Mouse (Mus musculus) cortical plate, adult 2 months (tissue): ENCODE results near the gene Rnf41. TPM values are rescaled to one million over a fixed set of nuclear protein-coding genes. Genes with fewer than 3 reads are reported as not detected.

Experiments used
- H3K27ac ChIP-seq: fragments of 200-500 bp; 2 replicates; pipeline ENCODE4 v1.5.1; 2012; ENCODE audit warnings: low read length, control low read depth, inconsistent platforms; ENCODE audit not compliant: insufficient read depth
- H3K4me1 ChIP-seq: fragments of 200-500 bp; 2 replicates; pipeline ENCODE4 v1.6.1; 2011; ENCODE audit warnings: low read length; ENCODE audit not compliant: control insufficient read depth, insufficient read depth
- H3K4me3 ChIP-seq: fragments of 200-500 bp; 2 replicates; pipeline ENCODE4 v1.5.1; 2011; ENCODE audit warnings: mild to moderate bottlenecking, low read length, control low read depth; ENCODE audit not compliant: insufficient read depth
- CTCF ChIP-seq: fragments of 200-500 bp; IDR thresholded peaks from 2 replicates; pipeline ENCODE4 v1.5.1; 2011; ENCODE audit warnings: mild to moderate bottlenecking, control low read depth, low read length; ENCODE audit not compliant: insufficient read depth; ENCODE audit errors: extremely low read depth
- POLR2A ChIP-seq: fragments of 200-500 bp; IDR thresholded peaks from 2 replicates; pipeline ENCODE4 v1.6.1; 2011; ENCODE audit warnings: mild to moderate bottlenecking, low read length, control low read depth; ENCODE audit not compliant: insufficient read depth; ENCODE audit errors: extremely low read depth
- polyA plus RNA-seq: library from polyadenylated mRNA; depleted of rRNA; stranded (reverse); fragments of >200 nt; gene quantifications from 2 replicates; pipeline ENCODE4 v1.2.3, GENCODE M21; 2012; rRNA removed

The Rnf41 gene
- polyA plus RNA-seq, 1 experiment, result 78.2 TPM

GRCm38 (mm10) chr10:128489380-128489779 is 77.9 kb downstream of the Rnf41 start:
- TF ChIP-seq POLR2A (no peak), CTCF (no peak)
- Histone ChIP-seq H3K4me1 (peaks cover 2% of the 10 kb centered on the region), H3K4me3 (no peak overlapping the region), H3K27ac (no peak overlapping the region)

- Histone ChIP-seq H3K4me3 (no peak overlapping the region), H3K27ac (no peak overlapping the region), H3K4me1 (peaks cover 2% of the 10 kb centered on the region)
- TF ChIP-seq POLR2A, result no peak
These were observed 78.3 kb downstream of the Rnf41 start for GRCm38 (mm10) chr10:128489785-128490184.

- Histone ChIP-seq H3K27ac (no peak overlapping the region), H3K4me3 (no peak overlapping the region), H3K4me1 (peaks cover 2% of the 10 kb centered on the region)
- no peak for TF ChIP-seq CTCF
- no peak for TF ChIP-seq POLR2A
These were observed 78.8 kb downstream of the Rnf41 start for GRCm38 (mm10) chr10:128490232-128490631.

GRCm38 (mm10) chr10:128490912-128491311 is 79.5 kb downstream of the Rnf41 start:
- H3K4me3 ChIP-seq, result peak overlapping the region; percentile 76; the same call in 1 of the 2 replicates
- TF ChIP-seq POLR2A (no peak), CTCF (no peak)
- no peak overlapping the region for H3K27ac ChIP-seq
- H3K4me1 ChIP-seq, result peaks cover 2% of the 10 kb centered on the region

Other genes with a start within 250 kb of the Rnf41 start
- 16.5 and 16.9 TPM in 2 replicates for gene Rbms2, start 231.4 kb upstream of the Rnf41 start, polyA plus RNA-seq
- 54.8 and 59.6 TPM in 2 replicates for gene Gls2, start 217.2 kb upstream of the Rnf41 start, polyA plus RNA-seq
- 9.0 and 10.0 TPM in 2 replicates for gene Spryd4, start 199.8 kb upstream of the Rnf41 start, polyA plus RNA-seq
- not detected in 2 replicates for gene Mip, start 185.8 kb upstream of the Rnf41 start, polyA plus RNA-seq
- 3.7 and 4.3 TPM in 2 replicates for gene Timeless, start 179.6 kb upstream of the Rnf41 start, polyA plus RNA-seq
- gene Apon, start 157.6 kb upstream of the Rnf41 start, polyA plus RNA-seq, result not detected in 2 replicates
- gene Apof, start 143.0 kb upstream of the Rnf41 start, polyA plus RNA-seq, result 0.23 and 0.29 TPM in 2 replicates
- gene Stat2, start 141.1 kb upstream of the Rnf41 start, polyA plus RNA-seq, result 33.5 and 34.2 TPM in 2 replicates
- 0.54 and 0.55 TPM in 2 replicates for gene Il23a, start 112.9 kb upstream of the Rnf41 start, polyA plus RNA-seq
- 22.8 and 24.6 TPM in 2 replicates for gene Pan2, start 108.3 kb upstream of the Rnf41 start, polyA plus RNA-seq
- gene Cnpy2, start 89.2 kb upstream of the Rnf41 start, polyA plus RNA-seq, result 63.7 and 65.8 TPM in 2 replicates
- gene Cs, start 73.9 kb upstream of the Rnf41 start, polyA plus RNA-seq, result 224 and 233 TPM in 2 replicates
- 101 and 103 TPM in 2 replicates for gene Coq10a, start 42.7 kb upstream of the Rnf41 start, polyA plus RNA-seq
- gene Ankrd52, start 34.5 kb upstream of the Rnf41 start, polyA plus RNA-seq, result 30.0 and 30.4 TPM in 2 replicates
- 0.51 and 0.73 TPM in 2 replicates for gene Slc39a5, start 10.4 kb upstream of the Rnf41 start, polyA plus RNA-seq
- 79.4 and 83.4 TPM in 2 replicates for gene Nabp2, start 165 bp upstream of the Rnf41 start, polyA plus RNA-seq
- gene Smarcc2, start 47.6 kb downstream of the Rnf41 start, polyA plus RNA-seq, result 209 and 223 TPM in 2 replicates
- gene Myl6, start 82.5 kb downstream of the Rnf41 start, polyA plus RNA-seq, result 1,299 and 1,338 TPM in 2 replicates
- 33.7 and 36.7 TPM in 2 replicates for gene Myl6b, start 87.0 kb downstream of the Rnf41 start, polyA plus RNA-seq
- 11.6 and 12.0 TPM in 2 replicates for gene Esyt1, start 114.2 kb downstream of the Rnf41 start, polyA plus RNA-seq
- 11.9 and 12.9 TPM in 2 replicates for gene Zc3h10, start 136.1 kb downstream of the Rnf41 start, polyA plus RNA-seq
- gene Rpl41, start 137.6 kb downstream of the Rnf41 start, polyA plus RNA-seq, result 2,251 and 2,284 TPM in 2 replicates
- 67.5 and 71.0 TPM in 2 replicates for gene Pa2g4, start 154.3 kb downstream of the Rnf41 start, polyA plus RNA-seq
- gene Erbb3, start 178.0 kb downstream of the Rnf41 start, polyA plus RNA-seq, result 7.6 and 9.1 TPM in 2 replicates
- 354 and 390 TPM in 2 replicates for gene Rps26, start 215.1 kb downstream of the Rnf41 start, polyA plus RNA-seq
- gene Ikzf4, start 234.3 kb downstream of the Rnf41 start, polyA plus RNA-seq, result 8.3 and 9.2 TPM in 2 replicates